Mouse (Mus musculus): ENCODE data around the gene Slc17a7. TPM values are rescaled to one million over a fixed set of nuclear protein-coding genes. Genes with fewer than 3 reads are reported as not detected.

Slc17a7 gene
- polyA plus RNA-seq, 1 experiment from 2014 or later, result not detected

- ATAC-seq (ENCODE audit: low FRiP score, low TSS enrichment) (peak; percentile 90), DNase-seq (ENCODE audit: low spot score) (peak; percentile 94)
- H3K4me2 ChIP-seq (replicated peaks; ENCODE audit: low read depth), result peak overlapping the region; percentile 45
- peak overlapping the region; percentile 27; the same call in 1 of the 2 replicates for H3K4me3 ChIP-seq (ENCODE audit: low read depth, low read length)
- no peaks in the 10 kb centered on the region for H3K36me3 ChIP-seq (ENCODE audit: control insufficient read depth, insufficient read depth, low read length)
- no peak overlapping the region for H3K27ac ChIP-seq (replicated peaks)
- no peaks in the 10 kb centered on the region for H3K9me3 ChIP-seq (ENCODE audit: control insufficient read depth, low read length)
- H3K27me3 ChIP-seq (ENCODE audit: control insufficient read depth, insufficient read depth, low read length), result peaks cover 29% of the 10 kb centered on the region; the same call in 1 of the 2 replicates
- under 1% methylated on average over 34 of the region's 34 CpGs for WGBS
- peaks cover 3% of the 10 kb centered on the region for H3K4me1 ChIP-seq (replicated peaks; ENCODE audit: control insufficient read depth, insufficient read depth)
- TF ChIP-seq EP300 (optimal IDR thresholded peaks at IDR 0.05), result no peak
- no peak for TF ChIP-seq CTCF (IDR thresholded peaks at IDR 0.05; ENCODE audit: low read depth)
- no peak overlapping the region for H3K9ac ChIP-seq (ENCODE audit: low read length)
Observed at GRCm38 (mm10) chr7:45182199-45182601, 18.5 kb downstream of the Slc17a7 start.

- no peak for TF ChIP-seq CTCF (IDR thresholded peaks at IDR 0.05; ENCODE audit: low read depth)
- no peak for TF ChIP-seq EP300 (optimal IDR thresholded peaks at IDR 0.05)
- ATAC-seq (ENCODE audit: low FRiP score, low TSS enrichment) (no peak), DNase-seq (ENCODE audit: low spot score) (no peak)
- H3K9me3 ChIP-seq (ENCODE audit: control insufficient read depth, low read length), result no peaks in the 10 kb centered on the region
- H3K9ac ChIP-seq (ENCODE audit: low read length), result 0 out of 2 replicates have a peak overlapping the region, but pooled peaks have one; percentile 23
- 14% methylated on average over 11 of the region's 11 CpGs for WGBS
- H3K36me3 ChIP-seq (ENCODE audit: control insufficient read depth, insufficient read depth, low read length), result no peaks in the 10 kb centered on the region
- no peak overlapping the region for H3K27ac ChIP-seq (replicated peaks)
- H3K4me1 ChIP-seq (replicated peaks; ENCODE audit: control insufficient read depth, insufficient read depth), result peaks cover 3% of the 10 kb centered on the region
- peak overlapping the region; percentile 27; the same call in 1 of the 2 replicates for H3K4me3 ChIP-seq (ENCODE audit: low read depth, low read length)
- peak overlapping the region; percentile 45 for H3K4me2 ChIP-seq (replicated peaks; ENCODE audit: low read depth)
- peaks cover 26% of the 10 kb centered on the region; the same call in 1 of the 2 replicates for H3K27me3 ChIP-seq (ENCODE audit: control insufficient read depth, insufficient read depth, low read length)
Observed at GRCm38 (mm10) chr7:45182606-45183005, 18.9 kb downstream of the Slc17a7 start.

- H3K27ac ChIP-seq (replicated peaks), result no peak overlapping the region
- H3K4me2 ChIP-seq (replicated peaks; ENCODE audit: low read depth), result no peak overlapping the region
- peaks cover 19% of the 10 kb centered on the region; the same call in 1 of the 2 replicates for H3K27me3 ChIP-seq (ENCODE audit: control insufficient read depth, insufficient read depth, low read length)
- no peak overlapping the region for H3K9ac ChIP-seq (ENCODE audit: low read length)
- no peaks in the 10 kb centered on the region for H3K36me3 ChIP-seq (ENCODE audit: control insufficient read depth, insufficient read depth, low read length)
- ATAC-seq (ENCODE audit: low FRiP score, low TSS enrichment) (no peak), DNase-seq (ENCODE audit: low spot score) (no peak)
- H3K4me1 ChIP-seq (replicated peaks; ENCODE audit: control insufficient read depth, insufficient read depth), result peaks cover 3% of the 10 kb centered on the region
- no peak overlapping the region for H3K4me3 ChIP-seq (ENCODE audit: low read depth, low read length)
- WGBS, result 65% methylated on average over 7 of the region's 7 CpGs
- TF ChIP-seq EP300 (optimal IDR thresholded peaks at IDR 0.05) (no peak), CTCF (IDR thresholded peaks at IDR 0.05; ENCODE audit: low read depth) (no peak)
- H3K9me3 ChIP-seq (ENCODE audit: control insufficient read depth, low read length), result no peaks in the 10 kb centered on the region
Observed at GRCm38 (mm10) chr7:45183672-45184071, 19.9 kb downstream of the Slc17a7 start.

- H3K27me3 ChIP-seq (ENCODE audit: control insufficient read depth, insufficient read depth, low read length), result peaks cover 9% of the 10 kb centered on the region; the same call in 1 of the 2 replicates
- H3K4me2 ChIP-seq (replicated peaks; ENCODE audit: low read depth), result no peak overlapping the region
- no peaks in the 10 kb centered on the region for H3K36me3 ChIP-seq (ENCODE audit: control insufficient read depth, insufficient read depth, low read length)
- no peaks in the 10 kb centered on the region for H3K9me3 ChIP-seq (ENCODE audit: control insufficient read depth, low read length)
- no peak overlapping the region for H3K9ac ChIP-seq (ENCODE audit: low read length)
- no peak overlapping the region for H3K27ac ChIP-seq (replicated peaks)
- no peak for DNase-seq (ENCODE audit: low spot score)
- no peak overlapping the region for H3K4me3 ChIP-seq (ENCODE audit: low read depth, low read length)
- TF ChIP-seq CTCF (IDR thresholded peaks at IDR 0.05; ENCODE audit: low read depth), result no peak
- TF ChIP-seq EP300 (optimal IDR thresholded peaks at IDR 0.05), result no peak
- H3K4me1 ChIP-seq (replicated peaks; ENCODE audit: control insufficient read depth, insufficient read depth), result peaks cover 3% of the 10 kb centered on the region
- WGBS, result 75% methylated on average over 7 of the region's 7 CpGs
- ATAC-seq (ENCODE audit: low FRiP score, low TSS enrichment), result no peak
Observed at GRCm38 (mm10) chr7:45185921-45186320, 22.2 kb downstream of the Slc17a7 start.

- Histone ChIP-seq H3K4me1 (replicated peaks; ENCODE audit: control insufficient read depth, insufficient read depth) (no peaks in the 10 kb centered on the region), H3K4me2 (replicated peaks; ENCODE audit: low read depth) (no peak overlapping the region), H3K9me3 (ENCODE audit: control insufficient read depth, low read length) (no peaks in the 10 kb centered on the region), H3K27me3 (ENCODE audit: control insufficient read depth, insufficient read depth, low read length) (no peaks in the 10 kb centered on the region), H3K27ac (replicated peaks) (no peak overlapping the region), H3K36me3 (ENCODE audit: control insufficient read depth, insufficient read depth, low read length) (no peaks in the 10 kb centered on the region), H3K9ac (ENCODE audit: low read length) (no peak overlapping the region), H3K4me3 (ENCODE audit: low read depth, low read length) (no peak overlapping the region)
- no peak for TF ChIP-seq CTCF (IDR thresholded peaks at IDR 0.05; ENCODE audit: low read depth)
- no peak for TF ChIP-seq EP300 (optimal IDR thresholded peaks at IDR 0.05)
- DNase-seq (ENCODE audit: low spot score), result no peak
- 48% methylated on average over 16 of the region's 16 CpGs for WGBS
- ATAC-seq (ENCODE audit: low FRiP score, low TSS enrichment), result no peak
Observed at GRCm38 (mm10) chr7:45189600-45189999, 25.9 kb downstream of the Slc17a7 start.

GRCm38 (mm10) chr7:45190186-45190585 is 26.4 kb downstream of the Slc17a7 start:
- Histone ChIP-seq H3K36me3 (ENCODE audit: control insufficient read depth, insufficient read depth, low read length) (no peaks in the 10 kb centered on the region), H3K9ac (ENCODE audit: low read length) (no peak overlapping the region), H3K9me3 (ENCODE audit: control insufficient read depth, low read length) (no peaks in the 10 kb centered on the region), H3K4me1 (replicated peaks; ENCODE audit: control insufficient read depth, insufficient read depth) (no peaks in the 10 kb centered on the region), H3K27me3 (ENCODE audit: control insufficient read depth, insufficient read depth, low read length) (no peaks in the 10 kb centered on the region), H3K4me3 (ENCODE audit: low read depth, low read length) (no peak overlapping the region), H3K27ac (replicated peaks) (no peak overlapping the region), H3K4me2 (replicated peaks; ENCODE audit: low read depth) (no peak overlapping the region)
- no peak for ATAC-seq (ENCODE audit: low FRiP score, low TSS enrichment)
- WGBS, result 74% methylated on average over 6 of the region's 6 CpGs
- DNase-seq (ENCODE audit: low spot score), result no peak
- no peak for TF ChIP-seq EP300 (optimal IDR thresholded peaks at IDR 0.05)
- TF ChIP-seq CTCF (IDR thresholded peaks at IDR 0.05; ENCODE audit: low read depth), result no peak

All from stomach, postnatal 0 days (tissue).